Mouse (Mus musculus): Measurements from ENCODE around the gene Qrich2.
A peak's percentile ranks its signal among the peaks of the same experiment; 100 is the strongest.
"Not testable (repeated sequence)": the region's sequence is repeated elsewhere in the genome, so short reads cannot be mapped to it uniquely, and the experiment has no call there.

Gene Qrich2

DNA sequence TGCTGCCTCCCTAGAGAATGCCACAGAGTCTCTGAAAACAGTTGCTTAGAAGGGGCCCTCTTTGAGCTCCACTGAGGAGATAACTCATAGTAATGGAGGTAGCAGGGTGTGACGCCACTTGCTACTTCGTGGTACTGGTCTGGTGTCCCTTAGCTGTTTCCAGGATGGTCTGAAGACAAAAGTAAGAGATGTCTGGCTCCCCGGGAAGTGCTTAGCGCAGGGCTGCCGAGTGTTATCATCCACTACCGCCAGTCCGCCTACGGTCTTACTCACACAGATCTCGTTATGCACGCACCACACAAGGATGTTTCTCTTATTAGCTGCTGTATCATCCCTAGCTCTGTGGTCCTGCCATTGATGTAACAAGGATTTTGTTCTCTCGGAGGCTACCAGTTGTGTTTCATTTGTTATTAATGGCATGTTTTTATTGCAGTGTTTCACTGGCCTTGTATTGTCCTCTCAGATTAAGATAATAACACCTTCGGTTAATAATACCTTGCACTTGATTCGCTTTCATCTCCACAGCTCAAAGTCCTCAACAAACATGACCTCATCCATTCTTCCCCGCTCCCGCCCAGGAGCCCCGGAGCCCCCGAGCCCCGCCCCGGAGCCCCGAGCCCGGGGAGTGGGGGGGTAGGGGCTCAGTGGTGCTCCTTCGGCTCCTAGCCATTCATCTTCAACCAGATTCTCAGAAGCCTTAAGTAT, 35.2 kb downstream of the Qrich2 start:
- no peak for DNase-seq (ENCODE audit: low spot score in 2 of 2)

GRCm38 (mm10) chr11:116429862-116430613, 36.0 kb downstream of the Qrich2 start:
- no peak for DNase-seq (ENCODE audit: low spot score in 2 of 2)

DNA sequence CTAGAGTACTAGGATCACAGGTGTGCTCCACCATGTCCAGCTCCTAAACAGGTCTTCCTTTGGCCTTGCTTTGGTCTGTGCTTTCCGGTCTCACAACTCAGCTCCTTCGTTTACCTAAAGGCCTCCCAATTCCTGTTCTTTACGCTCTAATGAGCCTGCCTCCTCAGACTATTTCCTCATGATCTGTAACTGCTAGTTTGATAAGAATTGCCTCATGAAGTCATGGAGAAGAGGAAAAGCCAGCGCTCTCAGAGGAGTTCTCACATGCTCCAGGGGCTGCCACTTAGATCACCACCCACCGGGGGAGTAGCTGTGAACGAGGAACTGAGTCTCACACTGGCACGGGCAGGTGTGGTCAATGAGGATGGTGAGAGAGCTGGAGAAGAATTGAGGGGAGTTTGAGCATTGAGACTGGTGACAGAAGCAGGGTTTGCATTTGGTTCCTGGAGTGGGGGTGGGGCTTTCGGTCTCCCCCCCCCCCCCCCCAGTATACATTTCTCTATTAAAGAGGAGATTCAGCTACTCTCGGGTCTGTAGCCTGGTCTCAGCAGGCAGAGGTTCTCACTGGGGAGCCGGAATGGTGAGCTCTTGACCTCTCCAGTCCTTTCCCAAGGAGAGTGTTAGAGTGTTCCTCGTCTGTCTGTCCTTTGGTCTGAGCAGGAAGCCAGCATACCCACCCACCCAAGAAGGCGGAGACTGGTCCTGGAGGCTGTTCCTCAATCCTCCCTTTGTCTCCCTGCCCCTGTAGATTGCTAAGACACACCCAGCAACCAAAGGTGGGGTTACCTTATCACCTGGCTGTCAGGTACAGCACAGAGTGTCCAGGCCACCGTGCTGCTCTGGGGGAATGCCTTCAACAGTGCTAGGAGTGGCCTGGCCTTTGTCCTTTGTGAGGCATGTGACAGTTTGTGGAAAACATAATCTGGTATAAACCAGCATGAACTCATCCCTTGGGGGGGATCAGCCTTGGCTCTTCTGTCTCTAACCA, 36.9 kb downstream of the Qrich2 start:
- no peak for DNase-seq (ENCODE audit: low spot score in 2 of 2)

DNA sequence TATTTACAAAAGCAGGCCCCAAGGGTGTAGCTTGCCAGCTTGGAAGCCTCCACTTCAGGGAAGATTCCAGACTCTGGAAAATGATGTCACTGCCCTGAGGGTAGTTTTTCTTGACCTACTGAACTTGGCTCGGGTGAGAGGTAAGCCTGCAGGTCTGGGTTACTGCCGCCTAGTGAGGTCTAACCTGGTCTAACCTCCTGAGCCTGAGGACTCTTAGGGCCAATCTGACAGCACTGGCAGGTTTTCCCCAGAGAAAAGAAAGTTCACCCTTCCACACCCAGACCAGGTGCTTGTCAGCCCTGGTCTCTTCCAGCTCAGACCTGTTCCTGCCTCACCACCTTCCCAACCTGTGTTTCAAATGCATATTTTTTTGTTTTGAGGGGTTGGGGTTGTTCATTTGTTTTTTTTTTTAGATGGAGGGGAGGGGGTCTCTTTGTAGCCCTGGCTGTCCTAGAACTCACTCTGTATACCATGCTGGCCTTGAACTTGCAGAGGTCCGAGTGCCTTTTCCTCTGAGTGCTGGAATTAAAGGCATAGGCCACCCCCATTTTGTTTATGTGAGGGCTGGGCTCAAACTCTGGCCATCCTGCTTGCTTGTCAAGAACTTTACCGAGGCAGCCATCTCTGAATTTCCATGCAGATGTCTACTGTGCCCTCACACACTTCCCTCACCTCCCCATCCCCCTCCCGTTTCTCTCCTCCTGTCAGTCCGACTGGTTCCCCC, 39.0 kb downstream of the Qrich2 start:
- DNase-seq (ENCODE audit: low spot score in 2 of 2) = no peak

- not testable (repeated sequence) for DNase-seq (ENCODE audit: low spot score in 2 of 2)
These were observed 39.7 kb downstream of the Qrich2 start for GRCm38 (mm10) chr11:116426328-116426727.

- DNase-seq (ENCODE audit: low spot score in 2 of 2) = no peak
These were observed 41.2 kb downstream of the Qrich2 start for GRCm38 (mm10) chr11:116424621-116425407.

DNA sequence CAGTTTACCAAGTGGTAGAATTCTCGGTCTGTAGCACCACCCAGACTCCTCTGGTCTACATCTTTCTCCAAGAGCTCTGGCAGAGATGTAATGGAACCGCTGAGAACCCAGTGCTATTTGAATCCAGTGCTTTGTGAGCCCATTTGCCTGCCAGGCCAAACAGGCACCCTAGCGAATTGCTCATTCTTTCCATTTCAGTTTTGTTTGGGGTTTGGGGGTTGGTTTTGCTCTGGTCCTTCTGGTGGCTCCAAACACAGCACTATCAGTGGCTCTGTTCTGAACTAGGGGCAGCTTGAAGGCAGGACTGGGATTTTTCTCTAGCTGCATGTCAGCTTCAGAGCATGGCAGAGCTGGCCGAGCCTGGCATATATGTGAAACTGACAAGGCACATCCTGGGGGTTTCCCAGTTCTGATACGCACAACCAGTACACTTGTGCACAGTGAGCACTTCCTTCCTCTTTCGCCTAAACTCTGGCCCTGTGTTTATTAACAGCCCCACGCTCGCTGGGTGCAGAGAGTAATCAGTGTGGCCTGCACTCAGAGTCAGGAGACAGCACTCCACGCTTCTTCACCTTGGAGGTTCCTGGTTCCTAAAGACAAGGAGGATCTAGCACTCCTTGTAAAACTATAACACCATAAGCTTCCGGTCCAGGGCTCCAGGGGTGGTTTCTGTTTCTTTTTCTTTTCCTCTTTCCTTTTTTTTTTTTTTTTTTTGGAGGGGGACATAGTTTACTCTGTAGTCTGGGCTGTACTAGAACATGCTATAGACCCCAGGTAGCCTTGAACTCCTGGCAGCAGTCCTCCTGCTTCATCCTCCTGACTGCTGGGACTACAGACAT, 42.0 kb downstream of the Qrich2 start:
- DNase-seq (ENCODE audit: low spot score in 2 of 2) = peak; percentile 47 to 58

- DNase-seq (ENCODE audit: low spot score in 2 of 2) = no peak
These were observed 42.8 kb downstream of the Qrich2 start for GRCm38 (mm10) chr11:116423214-116423613.

DNA sequence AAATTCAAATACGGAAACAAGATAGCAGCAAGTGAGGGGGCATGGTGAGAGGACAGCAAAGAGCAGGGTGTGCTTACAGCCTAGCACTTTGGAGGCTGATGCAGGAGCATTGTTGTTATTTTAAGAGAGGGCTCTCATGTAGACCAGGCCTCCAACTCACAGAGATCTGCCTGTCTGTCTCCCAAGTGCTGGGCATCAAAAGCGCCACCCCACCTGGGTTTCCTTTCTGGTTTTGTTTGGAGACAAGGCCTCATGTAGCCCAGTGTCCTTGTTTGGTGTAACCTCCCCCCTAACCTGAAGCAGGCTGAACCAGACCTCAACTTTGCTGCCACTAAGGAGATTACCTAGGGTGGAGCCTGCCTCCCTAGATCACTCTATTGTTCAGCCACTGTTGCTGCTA, 43.5 kb downstream of the Qrich2 start:
- no peak for DNase-seq (ENCODE audit: low spot score in 2 of 2)

DNA sequence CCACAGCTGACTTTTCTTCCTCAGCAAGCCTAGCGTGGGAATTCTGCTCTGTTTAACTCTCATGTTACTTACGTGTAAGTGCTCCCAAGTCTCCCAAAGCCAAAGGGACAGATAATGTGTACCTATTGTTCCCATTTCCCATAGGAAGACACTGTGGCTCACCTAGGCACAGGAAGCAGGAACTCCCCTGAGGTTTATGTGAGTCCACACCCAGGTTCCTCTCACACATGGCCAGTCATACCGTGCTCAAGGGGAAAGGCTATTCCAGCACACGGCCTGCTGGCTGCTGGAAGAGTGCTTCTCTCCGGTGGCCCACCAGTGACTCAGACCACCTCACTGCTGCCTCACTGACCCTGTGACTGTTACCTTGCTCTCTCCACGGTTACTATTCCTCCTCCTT, 44.9 kb downstream of the Qrich2 start:
- no peak for DNase-seq (ENCODE audit: low spot score in 2 of 2)

DNA sequence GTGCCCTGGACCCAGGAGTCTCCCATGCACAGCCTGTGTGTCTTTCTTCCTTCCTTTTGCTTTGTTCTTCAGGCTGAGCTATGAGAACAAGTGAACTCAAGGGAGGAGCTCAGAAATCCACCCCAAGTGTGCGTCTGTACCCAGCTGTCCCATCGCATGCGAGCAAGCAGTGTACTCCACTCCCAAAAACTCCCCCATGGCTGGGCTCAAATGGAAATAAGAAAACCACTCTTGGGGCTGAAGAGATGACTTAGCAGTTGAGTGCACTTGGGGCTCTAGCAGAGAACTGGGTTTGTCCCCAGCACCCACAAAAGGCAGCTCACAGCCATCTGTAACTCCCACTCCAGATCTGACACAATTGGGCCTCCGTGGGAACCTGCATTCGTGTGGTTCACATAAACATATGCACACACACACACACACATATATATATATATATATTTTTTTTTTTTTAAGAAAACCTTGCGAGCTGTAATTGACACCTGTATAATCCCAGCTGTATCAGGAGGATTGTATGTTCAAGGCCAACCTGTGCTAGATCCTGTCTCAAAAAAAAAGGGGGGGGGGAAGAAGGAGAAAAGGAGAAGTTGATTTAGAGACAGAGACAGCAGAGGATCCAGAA, 47.1 kb downstream of the Qrich2 start:
- DNase-seq (ENCODE audit: low spot score in 2 of 2) = no peak

- no peak for DNase-seq (ENCODE audit: low spot score in 2 of 2)
These were observed 47.7 kb downstream of the Qrich2 start for GRCm38 (mm10) chr11:116418194-116418840.

DNA sequence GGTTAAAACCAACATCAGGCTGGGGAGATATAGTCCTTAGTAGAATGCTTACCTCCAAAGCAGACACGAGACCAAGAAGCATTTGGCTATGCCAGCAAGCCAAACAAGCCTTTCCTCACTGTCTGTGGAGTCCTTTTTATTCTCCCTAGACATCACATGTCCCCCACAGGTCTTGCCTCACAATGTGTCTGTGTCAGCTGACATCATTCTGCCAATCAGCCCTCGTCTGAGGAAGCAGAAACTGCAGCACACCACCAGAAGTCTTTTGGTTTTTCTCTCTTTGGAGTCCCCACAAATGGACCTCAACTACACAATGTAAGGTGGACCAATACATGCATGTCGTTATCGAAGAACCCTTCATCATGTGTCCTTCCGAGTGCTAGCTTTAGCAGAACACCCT, 49.0 kb downstream of the Qrich2 start:
- no peak for DNase-seq (ENCODE audit: low spot score in 2 of 2)

DNA sequence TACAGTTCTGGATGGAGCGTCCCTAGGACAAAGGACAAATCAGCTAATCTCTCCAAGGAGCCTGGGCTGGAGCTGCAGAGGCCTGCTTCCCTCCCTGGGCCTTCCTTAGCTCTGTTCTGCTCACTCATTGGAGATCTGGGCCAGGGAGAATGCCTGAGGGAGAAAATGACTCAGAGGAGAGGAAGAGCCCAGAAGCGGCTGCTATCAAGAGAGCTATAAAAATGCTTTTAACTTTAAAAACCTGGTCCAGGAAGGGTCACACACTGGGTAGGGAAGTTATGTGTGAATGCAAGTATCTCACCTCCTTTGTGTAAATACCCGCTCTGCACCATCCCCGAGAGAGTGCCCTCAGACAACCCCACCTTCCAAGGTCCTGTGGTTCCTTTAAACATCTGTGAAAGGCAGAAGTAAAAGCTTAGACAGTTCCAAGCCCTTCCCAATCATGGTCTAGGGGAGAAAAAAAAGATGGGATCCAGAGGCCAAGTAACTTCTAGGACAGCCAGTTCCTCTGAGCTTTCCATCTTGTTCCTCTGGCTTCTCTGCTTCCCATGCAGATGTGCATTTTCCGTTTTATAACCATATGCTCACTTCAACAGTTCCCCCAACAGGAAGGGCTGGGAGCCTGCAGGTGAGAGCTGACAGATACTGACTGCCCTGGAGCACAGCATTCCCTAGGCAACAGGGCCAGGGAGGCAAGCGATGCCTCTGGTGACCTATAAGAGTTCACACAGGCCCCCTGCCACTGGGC, 49.7 kb downstream of the Qrich2 start:
- DNase-seq (ENCODE audit: low spot score in 2 of 2) = no peak

DNA sequence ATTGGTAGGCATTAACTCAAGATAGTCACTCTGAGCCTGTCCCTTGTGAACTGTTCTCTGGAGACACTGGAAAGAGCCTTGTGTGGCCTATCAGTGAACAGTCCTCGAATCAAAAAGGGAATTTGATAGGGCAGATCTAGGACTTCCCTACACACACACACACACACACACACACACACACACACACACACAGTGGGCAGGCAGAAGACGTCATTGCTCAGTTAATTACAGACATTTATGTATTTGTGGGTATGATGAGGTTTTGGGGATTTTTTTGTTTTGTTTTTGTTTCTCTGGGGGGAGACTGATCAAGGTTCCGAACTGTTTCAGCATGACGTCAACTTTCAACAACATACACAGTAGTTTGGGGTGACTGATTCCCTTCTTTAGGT, 52.4 kb downstream of the Qrich2 start:
- DNase-seq (ENCODE audit: low spot score in 2 of 2) = no peak

- DNase-seq (ENCODE audit: low spot score in 2 of 2) = peak; percentile 68 to 71
These were observed 53.0 kb downstream of the Qrich2 start, which contains the start of gene Rnf157 for GRCm38 (mm10) chr11:116412904-116413630. Rnf157 (minus strand) TSS chr11:116413032.
